Mouse (Mus musculus) cerebellum, adult 9-10 months (tissue): ENCODE measurements around the gene Cysltr2.

Source experiments
- DNase-seq: peaks from one replicate; pipeline ENCODE4 v3.0.0; 2022

The Cysltr2 gene

GRCm38 (mm10) chr14:72983456-72983855, 65.5 kb downstream of the Cysltr2 start:
- peak; percentile 72 for DNase-seq

- DNase-seq, result peak; percentile 2
These were observed 65.9 kb downstream of the Cysltr2 start for GRCm38 (mm10) chr14:72982981-72983436.

GRCm38 (mm10) chr14:72980761-72981160, 68.2 kb downstream of the Cysltr2 start:
- no peak for DNase-seq

- no peak for DNase-seq
These were observed 68.8 kb downstream of the Cysltr2 start for GRCm38 (mm10) chr14:72980106-72980505.

GRCm38 (mm10) chr14:72976111-72976510, 72.8 kb downstream of the Cysltr2 start:
- no peak for DNase-seq
